ENCODE assay signal across 8 mouse cellular contexts in the genomic region with DNA sequence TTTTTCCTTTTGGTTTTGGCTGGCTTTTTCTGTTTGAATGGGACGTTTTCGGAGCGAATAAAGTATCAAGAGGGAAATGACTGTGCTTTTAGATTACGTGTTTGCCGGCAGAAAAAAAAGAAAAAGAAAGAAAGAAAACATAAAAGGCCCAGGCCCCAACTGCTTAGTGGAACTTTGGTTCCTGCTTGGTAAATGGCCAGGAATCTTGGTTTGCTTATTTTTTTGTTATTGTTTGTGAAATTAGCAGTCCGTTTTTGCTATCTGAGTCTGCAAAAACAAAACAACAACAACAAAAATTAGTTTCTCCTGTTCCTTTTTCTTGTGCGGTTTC. TPM values are rescaled to one million over a fixed set of nuclear protein-coding genes. Genes with fewer than 3 reads are reported as not detected.
DNase-seq lines count a peak whose midpoint lies in the region; ATAC-seq and TF ChIP-seq lines count a peak whose summit lies in the region.

No protein-coding gene starts in this region.

- peak overlapping the region; percentile 86 for H3K4me3 ChIP-seq in heart, adult 2 months
- peak overlapping the region; percentile 80 for H3K4me3 ChIP-seq in forebrain, embryonic 12.5 days (replicated peaks)
- peak overlapping the region; percentile 82 for H3K4me3 ChIP-seq in liver, embryonic 13.5 days (replicated peaks)

- intact Hi-C loops in heart, adult 2 months (cut with DNase I) = loop anchor here (2.0 to 5.0 kb wide), 3 partner anchors 43 to 350 kb away; a partner anchor contains a TSS
- intact Hi-C loops in heart, postnatal 25 days (cut with DNase I) = loop anchor here (2.0 to 5.0 kb wide), 2 partner anchors 45 to 350 kb away; a partner anchor contains a TSS

- H3K9me3 ChIP-seq in forebrain, embryonic 12.5 days = no peaks in the 10 kb centered on the region
- H3K9me3 ChIP-seq in liver, embryonic 13.5 days (replicated peaks) = no peaks in the 10 kb centered on the region

- 2% methylated on average over 7 of the region's 7 CpGs for WGBS in heart, adult 2 months
- 1% methylated on average over 7 of the region's 7 CpGs for WGBS in forebrain, embryonic 12.5 days
- whole genome bisulfite sequencing in liver, embryonic 13.5 days (ENCODE audit: insufficient replicate concordance) = under 1% methylated on average over 7 of the region's 7 CpGs

- TF ChIP-seq EP300 in heart, adult 2 months (IDR thresholded peaks at IDR 0.05; ENCODE audit: insufficient read depth, low read depth, low read length) = no peak

- peak overlapping the region; percentile 98 for H3K27ac ChIP-seq in heart, adult 2 months
- peak overlapping the region; percentile 97 for H3K27ac ChIP-seq in forebrain, embryonic 12.5 days
- H3K27ac ChIP-seq in liver, embryonic 13.5 days = peak overlapping the region; percentile 90

- ATAC-seq in forebrain, embryonic 12.5 days (ENCODE audit: low FRiP score) = no peak
- ATAC-seq in liver, embryonic 13.5 days (ENCODE audit: low read depth) = no peak
- no peak for ATAC-seq in frontal cortex, adult (ENCODE audit: low TSS enrichment)

- peaks cover 12% of the 10 kb centered on the region for H3K4me1 ChIP-seq in heart, adult 2 months (ENCODE audit: control insufficient read depth, insufficient read depth, low read length)
- peaks cover 28% of the 10 kb centered on the region for H3K4me1 ChIP-seq in forebrain, embryonic 12.5 days
- peaks cover 53% of the 10 kb centered on the region for H3K4me1 ChIP-seq in liver, embryonic 13.5 days (replicated peaks)

- DNase-seq in heart, adult 2 months = no peak
- DNase-seq in heart, postnatal 25 days (ENCODE audit: low spot score) = no peak
- peak; percentile 50 for DNase-seq in 416B (ENCODE audit: low read depth)
- no peak for DNase-seq in liver, embryonic 13.5 days
- DNase-seq in right cerebral cortex, postnatal 14 days = no peak
- DNase-seq in spleen, postnatal 4 days (ENCODE audit: low spot score in 2 of 2) = no peak

- TF ChIP-seq POLR2A in heart, adult 2 months (IDR thresholded peaks at IDR 0.05; ENCODE audit: insufficient read depth, low read depth, low read length) = no peak

- no peaks in the 10 kb centered on the region for H3K27me3 ChIP-seq in heart, adult 2 months (ENCODE audit: control insufficient read depth, insufficient read depth, low read length)
- no peaks in the 10 kb centered on the region for H3K27me3 ChIP-seq in forebrain, embryonic 12.5 days
- H3K27me3 ChIP-seq in liver, embryonic 13.5 days = no peaks in the 10 kb centered on the region

- peak overlapping the region; percentile 89 for H3K9ac ChIP-seq in heart, adult 2 months (ENCODE audit: low read depth, low read length)
- peak overlapping the region; percentile 93 for H3K9ac ChIP-seq in forebrain, embryonic 12.5 days
- H3K9ac ChIP-seq in liver, embryonic 13.5 days = peak overlapping the region; percentile 85

- H3K36me3 ChIP-seq in heart, adult 2 months (ENCODE audit: control insufficient read depth, insufficient read depth, low read length) = peaks cover 6% of the 10 kb centered on the region; the same call in 1 of the 2 replicates
- H3K36me3 ChIP-seq in forebrain, embryonic 12.5 days (replicated peaks) = no peaks in the 10 kb centered on the region
- no peaks in the 10 kb centered on the region for H3K36me3 ChIP-seq in liver, embryonic 13.5 days

- no peak for TF ChIP-seq CTCF in heart, adult 2 months (IDR thresholded peaks at IDR 0.05)

- H3K79me2 ChIP-seq in heart, adult 2 months (replicated peaks; ENCODE audit: control insufficient read depth, insufficient read depth, low read length) = peaks cover 10% of the 10 kb centered on the region

- peak overlapping the region; percentile 65 for H3K4me2 ChIP-seq in forebrain, embryonic 12.5 days
- H3K4me2 ChIP-seq in liver, embryonic 13.5 days = peak overlapping the region; percentile 86

RNA-seq across cellular contexts. Expression of a gene that starts 0.8 kb away (rescaled TPM):
- total RNA-seq in heart, adult 2 months (2021) = 10 to 100 TPM; 30.2 to 31.9 TPM
- 16.7 and 27.0 TPM in 2 replicates for polyA plus RNA-seq in heart, adult 2 months (2012; rRNA removed)
- total RNA-seq in heart, postnatal 25 days (2021) = 10 to 100 TPM; 30.9 to 33.2 TPM
- 12.1 and 15.1 TPM in 2 replicates for polyA plus RNA-seq in forebrain, embryonic 12.5 days (2016; fragmentation: Nextera tagmentation; extraction: Ambion mirVana)
- polyA plus RNA-seq in liver, embryonic 13.5 days (2015; fragmentation: Nextera tagmentation; extraction: Ambion mirVana) = 12.2 and 14.1 TPM in 2 replicates
